Mouse (Mus musculus): Measurements from ENCODE around the gene Ppp1r3c. TPM values are rescaled to one million over a fixed set of nuclear protein-coding genes. Genes with fewer than 3 reads are reported as not detected.

Ppp1r3c gene
- polyA plus RNA-seq, 1 experiment from 2014 or later, result 4.5 TPM

- no peaks in the 10 kb centered on the region for H3K27me3 ChIP-seq (ENCODE audit: insufficient read depth, poor library complexity, severe bottlenecking)
- no peaks in the 10 kb centered on the region for H3K36me3 ChIP-seq
- no peak overlapping the region for H3K27ac ChIP-seq
- H3K9me3 ChIP-seq, result no peaks in the 10 kb centered on the region
- 78% methylated on average over 2 of the region's 2 CpGs for WGBS
- DNase-seq (ENCODE audit: low spot score), result no peak
- no peak overlapping the region for H3K4me3 ChIP-seq
- peaks cover 13% of the 10 kb centered on the region for H3K4me1 ChIP-seq (replicated peaks)
Observed at GRCm38 (mm10) chr19:36691245-36691644, 45.2 kb downstream of the Ppp1r3c start.

DNA sequence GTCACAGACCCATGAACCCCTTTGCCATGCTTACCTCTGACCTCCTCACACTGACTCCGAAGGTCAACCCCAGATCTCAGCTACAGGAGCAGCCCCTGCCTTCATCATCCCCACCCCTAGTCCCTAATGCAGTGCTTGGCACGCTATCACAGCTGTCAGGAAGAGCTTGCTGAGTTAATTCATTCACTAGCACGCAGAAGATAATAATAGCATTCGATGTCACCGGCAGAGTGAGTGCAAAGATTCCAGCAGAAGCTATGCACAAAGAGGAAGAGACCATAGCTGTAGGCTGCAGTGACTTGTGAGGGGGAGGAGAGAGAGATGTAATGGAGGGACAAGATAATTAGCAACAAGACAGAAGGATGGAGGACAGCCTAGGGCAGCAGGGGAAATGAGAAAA is 47.2 kb downstream of the Ppp1r3c start:
- H3K27me3 ChIP-seq (ENCODE audit: insufficient read depth, poor library complexity, severe bottlenecking), result no peaks in the 10 kb centered on the region
- H3K4me1 ChIP-seq (replicated peaks), result peaks cover 13% of the 10 kb centered on the region
- H3K27ac ChIP-seq, result no peak overlapping the region; the same call in 1 of the 2 replicates
- no peak for DNase-seq (ENCODE audit: low spot score)
- H3K4me3 ChIP-seq, result no peak overlapping the region
- H3K9me3 ChIP-seq, result no peaks in the 10 kb centered on the region
- WGBS, result 56% methylated on average over 5 of the region's 5 CpGs
- H3K36me3 ChIP-seq, result no peaks in the 10 kb centered on the region

DNA sequence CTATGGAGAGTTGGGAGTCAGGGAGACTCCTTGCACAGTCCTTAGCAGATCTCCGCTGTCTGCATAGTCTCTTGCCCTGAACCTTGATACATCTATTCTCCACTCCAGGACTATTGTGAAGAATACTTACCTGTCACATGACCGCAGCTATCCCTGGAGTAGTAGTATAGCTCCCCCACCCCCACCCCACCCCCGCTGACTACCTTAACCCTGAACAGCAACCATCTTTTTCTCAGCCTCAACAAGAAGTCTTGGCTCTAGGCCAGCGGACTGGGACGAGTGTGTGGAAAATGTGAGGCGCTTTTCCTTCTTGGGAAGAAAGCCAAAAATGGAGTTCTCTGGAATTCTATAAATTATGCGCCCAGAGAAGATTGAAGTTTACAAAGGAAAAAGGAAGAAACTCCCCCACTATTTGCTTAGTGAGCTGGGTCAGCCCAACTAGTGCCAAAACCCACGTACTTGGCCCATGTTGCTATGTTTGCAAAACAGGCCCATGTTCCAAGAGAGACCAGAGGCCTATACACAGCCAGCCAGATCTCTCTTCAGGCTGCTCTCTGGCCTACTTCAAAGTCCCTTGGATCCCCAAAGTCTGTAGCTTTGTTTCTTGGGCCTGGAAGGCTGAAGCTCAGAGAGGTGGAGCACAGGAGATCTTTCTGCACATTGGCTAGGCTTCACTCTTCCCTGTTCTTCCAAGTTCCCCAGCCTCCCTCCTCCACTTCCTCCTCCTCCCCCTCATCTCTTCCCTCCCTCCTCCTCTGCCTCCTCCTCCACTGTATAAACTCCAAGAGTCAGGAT is 48.4 kb downstream of the Ppp1r3c start:
- Histone ChIP-seq H3K9me3 (no peaks in the 10 kb centered on the region), H3K4me1 (replicated peaks) (peaks cover 13% of the 10 kb centered on the region), H3K36me3 (no peaks in the 10 kb centered on the region), H3K27me3 (ENCODE audit: insufficient read depth, poor library complexity, severe bottlenecking) (no peaks in the 10 kb centered on the region), H3K4me3 (no peak overlapping the region), H3K27ac (no peak overlapping the region)
- no peak for DNase-seq (ENCODE audit: low spot score)
- 87% methylated on average over 8 of the region's 8 CpGs for WGBS

DNA sequence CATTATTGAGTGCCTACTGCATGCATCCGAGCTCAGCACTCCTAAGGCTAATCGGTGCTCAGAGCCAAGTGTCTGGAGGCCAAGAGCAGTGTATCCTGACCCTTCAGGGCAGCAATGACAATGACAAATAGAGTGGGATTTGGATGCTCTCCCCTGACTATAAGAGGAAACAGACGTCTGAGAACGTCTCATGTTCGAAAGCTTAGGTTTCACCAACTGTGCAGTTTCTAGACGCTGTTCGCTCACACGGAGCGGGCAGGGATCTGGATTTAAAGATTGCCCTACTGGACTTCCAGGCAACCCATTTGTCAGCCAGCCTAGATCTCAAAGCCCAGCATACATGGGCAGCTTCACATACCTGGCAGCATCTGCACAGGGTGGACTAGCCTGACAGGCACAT is 49.4 kb downstream of the Ppp1r3c start:
- Histone ChIP-seq H3K27ac (no peak overlapping the region), H3K4me3 (no peak overlapping the region), H3K9me3 (no peaks in the 10 kb centered on the region), H3K36me3 (no peaks in the 10 kb centered on the region), H3K4me1 (replicated peaks) (peaks cover 13% of the 10 kb centered on the region), H3K27me3 (ENCODE audit: insufficient read depth, poor library complexity, severe bottlenecking) (no peaks in the 10 kb centered on the region)
- whole genome bisulfite sequencing, result 88% methylated on average over 9 of the region's 9 CpGs
- DNase-seq (ENCODE audit: low spot score), result no peak

DNA sequence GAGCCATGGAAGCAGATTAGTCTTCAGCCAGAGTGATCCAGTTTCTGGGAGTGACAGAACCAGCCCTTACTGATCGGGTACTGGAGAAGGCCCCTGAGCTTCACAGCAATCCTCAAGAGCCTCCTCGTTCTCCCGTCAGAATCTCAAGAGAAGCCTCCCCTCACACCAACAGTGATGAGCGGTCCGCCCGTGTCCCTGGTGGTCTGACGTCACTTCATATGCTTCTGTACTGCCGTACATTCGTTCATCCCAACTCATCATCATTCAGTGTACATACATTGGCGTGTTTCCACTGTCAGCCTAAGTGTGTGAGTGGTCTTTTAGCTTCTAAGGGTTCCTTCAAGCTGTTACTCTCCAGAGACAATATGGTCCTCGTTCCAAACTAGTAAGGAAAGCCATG is 50.4 kb downstream of the Ppp1r3c start:
- Histone ChIP-seq H3K27ac (no peak overlapping the region), H3K27me3 (ENCODE audit: insufficient read depth, poor library complexity, severe bottlenecking) (no peaks in the 10 kb centered on the region), H3K4me3 (no peak overlapping the region), H3K36me3 (no peaks in the 10 kb centered on the region), H3K4me1 (replicated peaks) (peaks cover 13% of the 10 kb centered on the region), H3K9me3 (no peaks in the 10 kb centered on the region)
- DNase-seq (ENCODE audit: low spot score), result no peak
- WGBS, result 91% methylated on average over 11 of the region's 11 CpGs

DNA sequence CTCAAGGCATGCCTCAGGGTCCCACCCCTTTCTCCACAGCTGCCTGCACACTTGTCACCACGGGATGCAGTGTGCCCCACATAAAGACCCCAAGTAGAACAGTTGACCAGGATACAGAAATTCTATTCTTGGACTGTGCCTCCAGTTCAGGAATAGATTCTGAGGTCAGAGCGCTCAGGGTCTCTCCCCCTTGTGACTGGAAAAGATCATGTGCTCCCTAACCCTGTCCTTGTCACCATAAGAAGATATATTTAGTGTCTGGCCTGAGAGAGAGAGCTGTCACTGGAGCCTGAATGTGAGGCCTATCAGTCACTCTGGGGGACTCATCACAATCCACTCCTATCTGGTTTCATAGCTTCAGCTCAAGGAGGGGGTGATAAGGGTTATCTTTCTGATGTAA is 53.9 kb downstream of the Ppp1r3c start:
- no peaks in the 10 kb centered on the region for H3K36me3 ChIP-seq
- no peaks in the 10 kb centered on the region for H3K27me3 ChIP-seq (ENCODE audit: insufficient read depth, poor library complexity, severe bottlenecking)
- no peak overlapping the region for H3K4me3 ChIP-seq
- no peak overlapping the region for H3K27ac ChIP-seq
- DNase-seq (ENCODE audit: low spot score), result no peak
- WGBS, result 72% methylated on average over 2 of the region's 2 CpGs
- peaks cover 23% of the 10 kb centered on the region for H3K4me1 ChIP-seq (replicated peaks)
- H3K9me3 ChIP-seq, result no peaks in the 10 kb centered on the region

Other genes with a start within 250 kb of the Ppp1r3c start
- 4.7 and 7.4 TPM in 2 replicates for gene Hectd2, start 182.0 kb downstream of the Ppp1r3c start, polyA plus RNA-seq (2016; fragmentation: Nextera tagmentation; extraction: Ambion mirVana)
- gene Tnks2, start 97.6 kb upstream of the Ppp1r3c start, polyA plus RNA-seq (2016; fragmentation: Nextera tagmentation; extraction: Ambion mirVana), result 53.6 and 58.3 TPM in 2 replicates
- 21.3 and 25.1 TPM in 2 replicates for gene Fgfbp3, start 183.0 kb upstream of the Ppp1r3c start, polyA plus RNA-seq (2016; fragmentation: Nextera tagmentation; extraction: Ambion mirVana)
- 12.7 and 17.6 TPM in 2 replicates for gene Btaf1, start 189.4 kb upstream of the Ppp1r3c start, polyA plus RNA-seq (2016; fragmentation: Nextera tagmentation; extraction: Ambion mirVana)